29 mouse cellular contexts compared by ENCODE assay signal in genomic region chr2:56983167-56983566, GRCm38 (mm10).
DNase-seq lines count a peak whose midpoint lies in the region; ATAC-seq and TF ChIP-seq lines count a peak whose summit lies in the region.
"Had no signal": no experiment of that assay in that cellular context is flagged by ENCODE, and none has a peak within 500 bp of the region (broad histone marks: within the 10 kb centered on the region; RNA-seq: fewer than 3 reads in every experiment).

No protein-coding gene starts in this region.

- peak; percentile 88 for ATAC-seq in stomach, embryonic 16.5 days (ENCODE audit: insufficient read depth, low FRiP score)
- ATAC-seq in forebrain, postnatal 0 days = no peak
- ATAC-seq in cerebellum, adult (ENCODE audit: insufficient number of reproducible peaks, low FRiP score, low TSS enrichment) = no peak
- ATAC-seq: forebrain, embryonic 16.5 days had no signal

- H3K27me3 ChIP-seq in stomach, embryonic 16.5 days (ENCODE audit: control insufficient read depth, insufficient read depth, low read length) = no peaks in the 10 kb centered on the region
- no peaks in the 10 kb centered on the region for H3K27me3 ChIP-seq in forebrain, postnatal 0 days (ENCODE audit: insufficient read depth, low read length)
- H3K27me3 ChIP-seq: embryonic facial prominence, embryonic 13.5 days; heart, embryonic 15.5 days; hindbrain, embryonic 13.5 days; megakaryocyte, embryonic 14.5 days; neural tube, embryonic 12.5 days had no signal

- TF ChIP-seq CTCF in forebrain, postnatal 0 days (IDR thresholded peaks at IDR 0.05; ENCODE audit: low read depth) = no peak

- H3K4me1 ChIP-seq in stomach, embryonic 16.5 days (ENCODE audit: control insufficient read depth, insufficient read depth, low read length) = no peaks in the 10 kb centered on the region
- H3K4me1 ChIP-seq in forebrain, postnatal 0 days (ENCODE audit: insufficient read depth) = no peaks in the 10 kb centered on the region
- H3K4me1 ChIP-seq: embryonic facial prominence, embryonic 13.5 days; heart, embryonic 15.5 days; hindbrain, embryonic 13.5 days; megakaryocyte, embryonic 14.5 days; neural tube, embryonic 12.5 days had no signal

- no peaks in the 10 kb centered on the region for H3K9me3 ChIP-seq in stomach, embryonic 16.5 days (replicated peaks; ENCODE audit: control insufficient read depth, low read length)
- no peaks in the 10 kb centered on the region for H3K9me3 ChIP-seq in forebrain, postnatal 0 days (ENCODE audit: low read length)
- H3K9me3 ChIP-seq: embryonic facial prominence, embryonic 13.5 days; heart, embryonic 15.5 days; hindbrain, embryonic 13.5 days; megakaryocyte, embryonic 14.5 days; neural tube, embryonic 12.5 days had no signal

- DNase-seq in urinary bladder, postnatal 25 days (ENCODE audit: low spot score) = peak; percentile 6
- DNase-seq in urinary bladder, postnatal 10 days (ENCODE audit: low spot score) = no peak
- peak; percentile 58 to 78 for DNase-seq in lung, adult 18-20 months
- DNase-seq in lung, postnatal 10 days = peak; percentile 6
- DNase-seq in forebrain, postnatal 0 days = no peak
- DNase-seq in thymus, postnatal 10 days (ENCODE audit: low spot score in 2 of 2) = no peak
- DNase-seq: adrenal gland, postnatal 36 days; cerebellum, adult 11 months; cerebellum, postnatal 10 days; gastrocnemius, postnatal 25 days; heart, postnatal 36 days; kidney, adult 11 months; kidney, postnatal 4 days; layer of hippocampus, adult 9-11 months; left cerebral cortex, postnatal 4 days; midbrain, embryonic 14.5 days; retina, postnatal 1 day; right cerebral cortex, postnatal 25 days; spleen, adult 18-20 months; thymus, adult 2 months had no signal

- 55% methylated on average over 4 of the region's 4 CpGs for WGBS in stomach, embryonic 16.5 days
- 73% methylated on average over 4 of the region's 4 CpGs for WGBS in forebrain, postnatal 0 days

- H3K4me3 ChIP-seq in stomach, embryonic 16.5 days (replicated peaks; ENCODE audit: low read length) = no peak overlapping the region
- H3K4me3 ChIP-seq in forebrain, postnatal 0 days (ENCODE audit: low read depth, low read length) = no peak overlapping the region
- H3K4me3 ChIP-seq: embryonic facial prominence, embryonic 13.5 days; heart, embryonic 15.5 days; hindbrain, embryonic 13.5 days; left cerebral cortex, adult 2 months; megakaryocyte, embryonic 14.5 days; neural tube, embryonic 12.5 days had no signal

- H3K4me2 ChIP-seq in stomach, embryonic 16.5 days (ENCODE audit: low read depth, low read length) = no peak overlapping the region
- no peak overlapping the region for H3K4me2 ChIP-seq in forebrain, postnatal 0 days (ENCODE audit: low read depth)
- H3K4me2 ChIP-seq: embryonic facial prominence, embryonic 13.5 days; heart, embryonic 15.5 days; hindbrain, embryonic 13.5 days; neural tube, embryonic 12.5 days had no signal

- H3K27ac ChIP-seq in stomach, embryonic 16.5 days (ENCODE audit: low read length) = peak overlapping the region; percentile 57
- no peak overlapping the region for H3K27ac ChIP-seq in forebrain, postnatal 0 days (ENCODE audit: low read depth, low read length)
- H3K27ac ChIP-seq: embryonic facial prominence, embryonic 13.5 days; heart, embryonic 15.5 days; hindbrain, embryonic 13.5 days; left cerebral cortex, adult 2 months; neural tube, embryonic 12.5 days had no signal

- no peaks in the 10 kb centered on the region for H3K36me3 ChIP-seq in stomach, embryonic 16.5 days (ENCODE audit: control insufficient read depth, insufficient read depth, low read length)
- H3K36me3 ChIP-seq in forebrain, postnatal 0 days (ENCODE audit: insufficient read depth) = no peaks in the 10 kb centered on the region
- H3K36me3 ChIP-seq: embryonic facial prominence, embryonic 13.5 days; heart, embryonic 15.5 days; hindbrain, embryonic 13.5 days; neural tube, embryonic 12.5 days had no signal

- H3K9ac ChIP-seq in stomach, embryonic 16.5 days (ENCODE audit: low read length) = no peak overlapping the region
- no peak overlapping the region for H3K9ac ChIP-seq in forebrain, postnatal 0 days
- H3K9ac ChIP-seq: embryonic facial prominence, embryonic 13.5 days; heart, embryonic 15.5 days; hindbrain, embryonic 13.5 days; neural tube, embryonic 12.5 days had no signal

Comparison
In these comparisons a context has a peak if more than half of its experiments do, and no peak if none do; other contexts are left out.
1. DNase-seq: peak in urinary bladder, postnatal 25 days (single experiment), lung, adult 18-20 months (2 of 2) and lung, postnatal 10 days (single experiment); none in urinary bladder, postnatal 10 days (single experiment), forebrain, postnatal 0 days (single experiment) and thymus, postnatal 10 days (0 of 2).